In the genomic region with DNA sequence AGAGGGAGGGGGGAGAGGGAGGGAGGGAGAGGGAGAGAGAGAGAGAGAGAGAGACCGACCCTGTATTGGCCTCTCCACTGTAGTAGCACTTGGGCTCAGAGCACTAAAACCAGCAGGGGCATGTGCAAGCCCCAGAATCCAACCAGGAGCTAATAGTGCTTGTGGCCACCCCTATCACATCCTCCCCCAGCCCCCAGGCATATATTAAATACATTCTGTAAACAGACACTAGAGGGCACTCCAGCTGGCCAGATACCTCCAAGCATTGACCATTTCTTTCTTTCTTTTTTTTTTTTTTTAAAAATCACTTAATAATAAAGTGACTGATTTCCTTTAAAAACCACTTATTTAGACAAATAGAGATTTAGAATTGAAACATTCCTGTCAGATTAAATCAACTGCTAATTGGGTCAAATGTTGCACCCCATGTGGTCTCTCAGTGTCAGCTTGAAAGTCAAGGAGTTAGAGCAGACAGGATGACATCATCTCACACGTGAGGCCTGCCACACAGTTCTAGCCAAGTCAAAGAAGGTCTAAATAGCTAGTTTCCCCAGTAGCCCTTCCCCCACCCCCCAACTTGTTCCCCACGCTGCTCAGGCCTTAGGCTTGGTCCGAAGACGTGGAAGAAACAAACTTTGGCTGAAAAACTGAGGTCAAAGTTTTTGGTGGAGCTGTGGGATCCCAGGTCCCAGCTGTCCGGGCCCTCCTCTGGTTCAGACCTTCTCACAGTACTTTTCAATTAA, we compare ENCODE assay signal across 9 mouse cellular contexts.
A peak's percentile ranks its signal among the peaks of the same experiment; 100 is the strongest.
DNase-seq lines count a peak whose midpoint lies in the region; ATAC-seq and TF ChIP-seq lines count a peak whose summit lies in the region.
"Had no signal": no experiment of that assay in that cellular context is flagged by ENCODE, and none has a peak within 500 bp of the region (broad histone marks: within the 10 kb centered on the region; RNA-seq: fewer than 3 reads in every experiment).

No protein-coding gene starts in this region.

- peak overlapping the region; percentile 48; the same call in 1 of the 2 replicates for H3K27ac ChIP-seq in ES-E14 (ENCODE audit: insufficient read depth, low read depth, low read length, poor library complexity, severe bottlenecking)
- no peak overlapping the region for H3K27ac ChIP-seq in heart, embryonic 14.5 days (replicated peaks in 1 of 2; ENCODE audit: control insufficient read depth in 1 of 2, insufficient read depth in 1 of 2, low read depth in 2 of 2, low read length in 2 of 2)
- no peak overlapping the region for H3K27ac ChIP-seq in limb, embryonic 10.5 days
- H3K27ac ChIP-seq: liver, embryonic 15.5 days had no signal

- H3K4me2 ChIP-seq in heart, embryonic 14.5 days (ENCODE audit: low read length): no peak overlapping the region
- H3K4me2 ChIP-seq: liver, embryonic 15.5 days had no signal

- peaks cover 0 to 12% of the 10 kb centered on the region in 2 experiments; a peak in 3 of 4 replicates for H3K4me1 ChIP-seq in ES-E14 (ENCODE audit: control insufficient read depth in 2 of 2, insufficient read depth in 2 of 2, low read length in 2 of 2, poor library complexity in 1 of 2)
- H3K4me1 ChIP-seq in heart, embryonic 14.5 days (ENCODE audit: control insufficient read depth in 2 of 2, insufficient read depth in 2 of 2, low read length in 2 of 2): peaks cover 12 to 16% of the 10 kb centered on the region in 2 experiments
- peaks cover 34% of the 10 kb centered on the region for H3K4me1 ChIP-seq in limb, embryonic 10.5 days

- peaks cover 1% of the 10 kb centered on the region; the same call in 1 of the 2 replicates for H3K36me3 ChIP-seq in ES-E14 (ENCODE audit: control insufficient read depth, insufficient read depth, low read length, poor library complexity, severe bottlenecking)
- no peaks in the 10 kb centered on the region for H3K36me3 ChIP-seq in heart, embryonic 14.5 days (ENCODE audit: control insufficient read depth, insufficient read depth, low read length)
- H3K36me3 ChIP-seq in limb, embryonic 10.5 days: no peaks in the 10 kb centered on the region
- H3K36me3 ChIP-seq: liver, embryonic 15.5 days had no signal

- no peaks in the 10 kb centered on the region for H3K27me3 ChIP-seq in heart, embryonic 14.5 days (ENCODE audit: control insufficient read depth, insufficient read depth, low read length)
- H3K27me3 ChIP-seq in limb, embryonic 10.5 days (ENCODE audit: low read depth, poor library complexity, severe bottlenecking): peaks cover 19% of the 10 kb centered on the region; the same call in 1 of the 2 replicates
- H3K27me3 ChIP-seq: liver, embryonic 15.5 days had no signal

- WGBS in heart, embryonic 14.5 days: 26% methylated on average over 6 of the region's 6 CpGs
- 25% methylated on average over 6 of the region's 6 CpGs for WGBS in limb, embryonic 10.5 days

- in situ Hi-C loops in ES-E14 (cut with MboI; ENCODE audit: low sequenced_read_pairs in 2 of 2, unreplicated experiment in 2 of 2): no loop called here

- ATAC-seq in heart, embryonic 14.5 days (ENCODE audit: insufficient number of reproducible peaks, insufficient read depth, low FRiP score, low read depth): 0 out of 2 replicates have a peak, but pooled peaks have one; percentile 31

- no peak overlapping the region; the same call in 1 of the 2 replicates for H3K9ac ChIP-seq in ES-E14 (ENCODE audit: insufficient read depth, low read depth, low read length, poor library complexity, severe bottlenecking)
- H3K9ac ChIP-seq in heart, embryonic 14.5 days (ENCODE audit: low read length): no peak overlapping the region
- H3K9ac ChIP-seq: liver, embryonic 15.5 days had no signal

- H3K4me3 ChIP-seq in ES-E14 (ENCODE audit: insufficient read depth in 1 of 2, low read depth in 1 of 2, low read length in 2 of 2, poor library complexity in 1 of 2, severe bottlenecking in 1 of 2): no peak overlapping the region
- no peak overlapping the region for H3K4me3 ChIP-seq in heart, embryonic 14.5 days (ENCODE audit: control insufficient read depth in 1 of 2, insufficient read depth in 1 of 2, low read depth in 1 of 2, low read length in 2 of 2)
- no peak overlapping the region for H3K4me3 ChIP-seq in limb, embryonic 10.5 days
- H3K4me3 ChIP-seq: liver, embryonic 15.5 days had no signal

- peak; percentile 62 to 69 for DNase-seq in cerebellum, postnatal 14 days
- DNase-seq in cerebellum, postnatal 25 days: no peak
- peak; percentile 70 for DNase-seq in ES-E14 (ENCODE audit: low read depth, low spot score)
- peak; percentile 55 for DNase-seq in limb, embryonic 10.5 days (ENCODE audit: low spot score)
- DNase-seq in retina, embryonic 14.5 days (ENCODE audit: low spot score): peak; percentile 72
- no peak for DNase-seq in right cerebral cortex, adult 2 months (ENCODE audit: low spot score in 2 of 2)
- DNase-seq in spleen, postnatal 14 days (ENCODE audit: low spot score in 2 of 2): no peak

- no peaks in the 10 kb centered on the region for H3K9me3 ChIP-seq in ES-E14 (ENCODE audit: control insufficient read depth, insufficient read depth, low read depth, low read length)
- H3K9me3 ChIP-seq in heart, embryonic 14.5 days (ENCODE audit: control insufficient read depth, low read length): no peaks in the 10 kb centered on the region
- H3K9me3 ChIP-seq in limb, embryonic 10.5 days (replicated peaks): no peaks in the 10 kb centered on the region
- H3K9me3 ChIP-seq: liver, embryonic 15.5 days had no signal

TF ChIP-seq in ES-E14, 5 proteins besides CTCF, POLR2A, EP300 and RAD21:
- TF ChIP-seq ZNF384 (IDR thresholded peaks at IDR 0.05; ENCODE audit: low read depth, low read length) (peak; percentile 93), MAFK (IDR thresholded peaks at IDR 0.05; ENCODE audit: insufficient read depth, low read depth, low read length) (no peak), CHD2 (IDR thresholded peaks at IDR 0.05; ENCODE audit: low read depth, low read length) (no peak), ZC3H11A (IDR thresholded peaks at IDR 0.05; ENCODE audit: borderline replicate concordance, low read depth, low read length) (0 out of 2 replicates have a peak, but pooled peaks have one; percentile 7), HCFC1 (IDR thresholded peaks at IDR 0.05; ENCODE audit: borderline replicate concordance, insufficient read depth, low read length) (no peak)

Comparison
In these comparisons a context has a peak if more than half of its experiments do, and no peak if none do; other contexts are left out.
1. DNase-seq: peak in cerebellum, postnatal 14 days (2 of 2), ES-E14 (single experiment), limb, embryonic 10.5 days (single experiment) and retina, embryonic 14.5 days (single experiment); none in cerebellum, postnatal 25 days (0 of 2), right cerebral cortex, adult 2 months (0 of 2) and spleen, postnatal 14 days (0 of 2).